Mouse (Mus musculus) hindbrain, postnatal 0 days (tissue): ENCODE results near the gene Slfn14. TPM values are rescaled to one million over a fixed set of nuclear protein-coding genes. Genes with fewer than 3 reads are reported as not detected.
"Not testable (repeated sequence)": the region's sequence is repeated elsewhere in the genome, so short reads cannot be mapped to it uniquely, and the experiment has no call there.

ENCODE experiments used
- ATAC-seq: fragments of 200-750 bp; cut with Nextera tagmentation; 2 replicates; pipeline ENCODE4 v1.8.0; 2017; ENCODE audit warnings: mild to moderate bottlenecking, moderate TSS enrichment, moderate library complexity
- DNase-seq: peaks from one replicate; pipeline ENCODE4 v3.0.0-alpha.2; 2015; ENCODE audit warnings: low spot score
- H3K27ac ChIP-seq: fragments of 300-500 bp; sonication (generic); 2 replicates; pipeline ENCODE4 v1.5.1; 2014; ENCODE audit warnings: mild to moderate bottlenecking
- H3K27me3 ChIP-seq: fragments of 300-500 bp; sonication (generic); 2 replicates; pipeline ENCODE4 v1.6.1; 2014; ENCODE audit warnings: low read length, mixed read lengths; ENCODE audit not compliant: insufficient read depth
- H3K36me3 ChIP-seq: fragments of 300-500 bp; sonication (generic); 2 replicates; pipeline ENCODE4 v1.6.1; 2014; ENCODE audit warnings: low read length, mixed read lengths; ENCODE audit not compliant: insufficient read depth
- H3K4me1 ChIP-seq: fragments of 300-500 bp; sonication (generic); 2 replicates; pipeline ENCODE4 v1.6.1; 2014; ENCODE audit warnings: antibody characterized with exemption, low read length, mixed read lengths; ENCODE audit not compliant: insufficient read depth
- H3K4me2 ChIP-seq: fragments of 300-500 bp; sonication (generic); 2 replicates; pipeline ENCODE4 v1.6.1; 2014; ENCODE audit warnings: low read depth, mild to moderate bottlenecking, low read length, moderate library complexity, mixed read lengths
- H3K4me3 ChIP-seq: fragments of 300-500 bp; sonication (generic); 2 replicates; pipeline ENCODE4 v1.5.1; 2014; ENCODE audit warnings: low read length
- H3K9ac ChIP-seq: fragments of 300-500 bp; sonication (generic); replicated peaks from 2 replicates; pipeline ENCODE4 v1.6.1; 2014; ENCODE audit warnings: mild to moderate bottlenecking, low read length, moderate library complexity, mixed read lengths
- H3K9me3 ChIP-seq: fragments of 300-500 bp; sonication (generic); 2 replicates; pipeline ENCODE4 v1.6.1; 2016; ENCODE audit warnings: low read length, mixed read lengths
- CTCF ChIP-seq: IDR thresholded peaks from 2 replicates; pipeline ENCODE4 v1.5.1; 2016; ENCODE audit warnings: antibody characterized with exemption, control low read depth, low read depth
- WGBS: fragments of 180-500 bp; shearing (Covaris S2); extraction: QIAGEN DNeasy Blood & Tissue Kit; methylation state at CpG from one replicate; pipeline ENCODE4 v1.1.7; 2014; 5-methylcytosine and 5-hydroxymethylcytosine counted together
- polyA plus RNA-seq: library from polyadenylated mRNA; unstranded; fragments of >200 nt; fragmentation: Nextera tagmentation; extraction: Ambion mirVana; gene quantifications from 2 replicates; pipeline ENCODE4 v1.2.1, GENCODE M21; 2015
- total RNA-seq: library from RNA; depleted of rRNA; stranded (reverse); fragments of >200 nt; gene quantifications from 2 replicates; pipeline ENCODE4 v1.2.3, GENCODE M21; 2014

Slfn14 gene
- total and polyA plus RNA-seq, 2 experiments from 2014 or later = not detected

GRCm38 (mm10) chr11:83271951-83272843 lies 14.3 kb downstream of the Slfn14 start:
- 0 out of 2 replicates have a peak, but pooled peaks have one; percentile 34 for TF ChIP-seq CTCF
- H3K27ac ChIP-seq = peak overlapping the region; percentile 54; the same call in 1 of the 2 replicates
- H3K9me3 ChIP-seq = no peaks in the 10 kb centered on the region
- peak; percentile 45 for DNase-seq
- WGBS = 18% methylated on average over 2 of the region's 2 CpGs
- H3K4me3 ChIP-seq = no peak overlapping the region
- no peaks in the 10 kb centered on the region for H3K36me3 ChIP-seq
- peaks cover 6% of the 10 kb centered on the region; the same call in 1 of the 2 replicates for H3K4me1 ChIP-seq
- H3K27me3 ChIP-seq = no peaks in the 10 kb centered on the region
- no peak; the same call in 1 of the 2 replicates for ATAC-seq
- H3K4me2 ChIP-seq = peak overlapping the region; percentile 59; the same call in 1 of the 2 replicates
- H3K9ac ChIP-seq = no peak overlapping the region

GRCm38 (mm10) chr11:83271151-83271950 lies 15.2 kb downstream of the Slfn14 start:
- Histone ChIP-seq H3K9me3 (no peaks in the 10 kb centered on the region), H3K36me3 (no peaks in the 10 kb centered on the region), H3K4me1 (peaks cover 6% of the 10 kb centered on the region; the same call in 1 of the 2 replicates), H3K4me2 (peak overlapping the region; percentile 59), H3K4me3 (peak overlapping the region; percentile 51), H3K27me3 (no peaks in the 10 kb centered on the region), H3K9ac (peak overlapping the region; percentile 66), H3K27ac (peak overlapping the region; percentile 91)
- under 1% methylated on average over 26 of the region's 26 CpGs for WGBS
- TF ChIP-seq CTCF = no peak; the same call in none of the 2 replicates
- ATAC-seq (peak; percentile 91), DNase-seq (peak; percentile 89)

GRCm38 (mm10) chr11:83270842-83271150 lies 15.7 kb downstream of the Slfn14 start:
- no peak; the same call in 1 of the 2 replicates for TF ChIP-seq CTCF
- 0% methylated on average over 6 of the region's 6 CpGs for WGBS

GRCm38 (mm10) chr11:83263146-83263545 lies 23.4 kb downstream of the Slfn14 start:
- no peak overlapping the region for H3K4me2 ChIP-seq
- WGBS = 59% methylated on average over 3 of the region's 3 CpGs
- no peak overlapping the region for H3K9ac ChIP-seq
- H3K4me3 ChIP-seq = no peak overlapping the region
- DNase-seq (peak; percentile 30), ATAC-seq (no peak)
- no peaks in the 10 kb centered on the region for H3K36me3 ChIP-seq
- no peak overlapping the region for H3K27ac ChIP-seq
- no peaks in the 10 kb centered on the region for H3K27me3 ChIP-seq
- TF ChIP-seq CTCF = peak; percentile 67
- no peaks in the 10 kb centered on the region for H3K9me3 ChIP-seq
- no peaks in the 10 kb centered on the region for H3K4me1 ChIP-seq

More at GRCm38 (mm10) chr11:83270842-83271150, 15.7 kb downstream of the Slfn14 start:
- Histone ChIP-seq H3K27ac (peak overlapping the region; percentile 91), H3K9ac (peak overlapping the region; percentile 66), H3K9me3 (no peaks in the 10 kb centered on the region), H3K4me2 (peak overlapping the region; percentile 59), H3K27me3 (no peaks in the 10 kb centered on the region), H3K36me3 (no peaks in the 10 kb centered on the region), H3K4me3 (peak overlapping the region; percentile 51), H3K4me1 (peaks cover 6% of the 10 kb centered on the region; the same call in 1 of the 2 replicates)
- peak; percentile 57 for ATAC-seq
- no peak for DNase-seq

- no peak overlapping the region for H3K9ac ChIP-seq
- no peaks in the 10 kb centered on the region for H3K4me1 ChIP-seq
- H3K36me3 ChIP-seq = no peaks in the 10 kb centered on the region
- no peak overlapping the region for H3K4me3 ChIP-seq
- no peak for DNase-seq
- no peaks in the 10 kb centered on the region for H3K27me3 ChIP-seq
- H3K27ac ChIP-seq = no peak overlapping the region
- no peak for TF ChIP-seq CTCF
- 98% methylated on average over 1 of the region's 1 CpGs for WGBS
- H3K4me2 ChIP-seq = no peak overlapping the region
- no peaks in the 10 kb centered on the region for H3K9me3 ChIP-seq
- no peak for ATAC-seq
Measured at GRCm38 (mm10) chr11:83262673-83263072, 23.9 kb downstream of the Slfn14 start.

GRCm38 (mm10) chr11:83257211-83257610 lies 29.3 kb downstream of the Slfn14 start:
- not testable (repeated sequence) for H3K9me3 ChIP-seq, H3K36me3 ChIP-seq, H3K4me3 ChIP-seq, H3K4me2 ChIP-seq, H3K4me1 ChIP-seq, DNase-seq, H3K27me3 ChIP-seq, ATAC-seq, H3K9ac ChIP-seq, H3K27ac ChIP-seq
- WGBS = 46% methylated on average over 5 of the region's 5 CpGs
